Mouse (Mus musculus) CH12.LX (cell line): ENCODE results near the gene Tfg. TPM values are rescaled to one million over a fixed set of nuclear protein-coding genes. Genes with fewer than 3 reads are reported as not detected.
A peak's percentile ranks its signal among the peaks of the same experiment; 100 is the strongest.

ENCODE experiments used
- DNase-seq: peaks from one replicate; pipeline ENCODE4 v3.0.0-alpha.2; 2013; ENCODE audit errors: extremely low read depth
- H3K27ac ChIP-seq: 2 replicates; pipeline ENCODE4 v1.5.1; 2012; ENCODE audit warnings: low read depth, mild to moderate bottlenecking, control low read depth, moderate library complexity; ENCODE audit not compliant: insufficient read depth
- H3K27me3 ChIP-seq: replicated peaks from 2 replicates; pipeline ENCODE3; 2012; ENCODE audit warnings: inconsistent platforms
- H3K36me3 ChIP-seq, 2 experiments: replicated peaks in 1 of 2; 2 replicates each; pipeline versions ENCODE3 to v1.6.1; 2012; ENCODE audit warnings: inconsistent platforms in 1 of 2, low read length in 1 of 2, mild to moderate bottlenecking in 1 of 2, mixed read lengths in 1 of 2, moderate library complexity in 1 of 2; ENCODE audit not compliant: control insufficient read depth in 1 of 2, insufficient read depth in 1 of 2
- H3K4me1 ChIP-seq, 2 experiments: 2 replicates each; pipeline ENCODE4 v1.6.1; 2012; ENCODE audit warnings: inconsistent platforms in 1 of 2, moderate library complexity in 1 of 2; ENCODE audit not compliant: insufficient read depth in 2 of 2, control insufficient read depth in 1 of 2
- H3K4me2 ChIP-seq: 2 replicates; pipeline ENCODE4 v1.6.1; 2012; ENCODE audit warnings: low read depth, mild to moderate bottlenecking, control low read depth; ENCODE audit not compliant: poor library complexity, insufficient read depth, severe bottlenecking
- H3K4me3 ChIP-seq, 3 experiments: fragments of 150-350 bp in 1 of 3; sonication (generic) in 1 of 3; replicated peaks in 1 of 3; 2 replicates each; pipeline versions ENCODE3 to v1.5.1; 2011 to 2012; ENCODE audit warnings: low read depth in 2 of 3, low read length in 2 of 3, mild to moderate bottlenecking in 2 of 3, moderate library complexity in 2 of 3, control low read depth in 1 of 3, improper control_type of control experiment in 1 of 3, inconsistent platforms in 1 of 3, mixed read lengths in 1 of 3; ENCODE audit not compliant: poor library complexity in 1 of 3
- H3K79me2 ChIP-seq: replicated peaks from 2 replicates; pipeline ENCODE4 v1.6.1; 2012; ENCODE audit warnings: mild to moderate bottlenecking, moderate library complexity; ENCODE audit not compliant: control insufficient read depth, poor library complexity, insufficient read depth, severe bottlenecking; ENCODE audit errors: extremely low read depth
- H3K9ac ChIP-seq: 2 replicates; pipeline ENCODE4 v1.6.1; 2012; ENCODE audit warnings: low read depth, mild to moderate bottlenecking, control low read depth, moderate library complexity; ENCODE audit not compliant: insufficient read depth
- H3K9me3 ChIP-seq: replicated peaks from 2 replicates; pipeline ENCODE3; 2012; ENCODE audit warnings: low read length, inconsistent platforms, mixed read lengths
- BHLHE40 ChIP-seq: IDR thresholded peaks from 2 replicates; pipeline ENCODE4 v1.6.1; 2011; ENCODE audit warnings: mild to moderate bottlenecking, low read depth, low read length, improper control_type of control experiment
- CHD1 ChIP-seq: IDR thresholded peaks from 2 replicates; pipeline ENCODE4 v1.6.1; 2012; ENCODE audit warnings: low read depth, low read length, improper control_type of control experiment, inconsistent platforms
- CTCF ChIP-seq, 2 experiments: IDR thresholded peaks in 1 of 2; conservative IDR thresholded peaks in 1 of 2; 2 replicates each; pipeline ENCODE4 v1.5.1; 2011 to 2012; ENCODE audit warnings: low read depth in 2 of 2, low read length in 2 of 2, improper control_type of control experiment in 1 of 2, inconsistent platforms in 1 of 2, mild to moderate bottlenecking in 1 of 2, moderate library complexity in 1 of 2
- IRF4 ChIP-seq: IDR thresholded peaks from 2 replicates; pipeline ENCODE4 v1.6.1; 2014; ENCODE audit warnings: low read depth, mild to moderate bottlenecking, inconsistent platforms, low read length, improper control_type of control experiment
- JUN ChIP-seq: IDR thresholded peaks from 2 replicates; pipeline ENCODE4 v1.6.1; 2011; ENCODE audit warnings: low read depth, mild to moderate bottlenecking, low read length, improper control_type of control experiment, moderate library complexity; ENCODE audit not compliant: insufficient read depth
- MAFK ChIP-seq: IDR thresholded peaks from 2 replicates; pipeline ENCODE4 v1.6.1; 2011; ENCODE audit warnings: low read length, improper control_type of control experiment; ENCODE audit not compliant: insufficient replicate concordance
- MAX ChIP-seq: IDR thresholded peaks from 2 replicates; pipeline ENCODE4 v1.6.1; 2011; ENCODE audit warnings: low read length, improper control_type of control experiment
- MAZ ChIP-seq: IDR thresholded peaks from 2 replicates; pipeline ENCODE4 v1.6.1; 2012; ENCODE audit warnings: low read depth, mild to moderate bottlenecking, inconsistent platforms, low read length, improper control_type of control experiment, moderate library complexity
- PAX5 ChIP-seq: IDR thresholded peaks from 2 replicates; pipeline ENCODE4 v1.6.1; 2012; ENCODE audit warnings: low read length, inconsistent platforms, mixed read lengths
- POLR2A ChIP-seq: IDR thresholded peaks from 2 replicates; pipeline ENCODE4 v1.6.1; 2011; ENCODE audit warnings: low read depth, mild to moderate bottlenecking, improper control_type of control experiment, low read length
- SMC3 ChIP-seq: IDR thresholded peaks from 2 replicates; pipeline ENCODE4 v1.6.1; 2011; ENCODE audit warnings: low read depth, low read length, improper control_type of control experiment
- TBP ChIP-seq: conservative IDR thresholded peaks from 2 replicates; pipeline ENCODE4 v1.6.1; 2011; ENCODE audit warnings: low read depth, low read length, improper control_type of control experiment
- USF1 ChIP-seq: IDR thresholded peaks from 2 replicates; pipeline ENCODE4 v1.6.1; 2014; ENCODE audit warnings: low read depth, mild to moderate bottlenecking, inconsistent platforms, low read length, improper control_type of control experiment
- ZKSCAN1 ChIP-seq: IDR thresholded peaks from 2 replicates; pipeline ENCODE4 v1.6.1; 2012; ENCODE audit warnings: low read depth, inconsistent platforms, low read length, improper control_type of control experiment, borderline replicate concordance
- ZNF384 ChIP-seq: IDR thresholded peaks from 2 replicates; pipeline ENCODE4 v1.6.1; 2012; ENCODE audit warnings: low read depth, low read length, improper control_type of control experiment, inconsistent platforms
- dilution Hi-C: fragments of 300-500 bp; cut with MboI; formaldehyde crosslinking; loops from 2 replicates; pipeline ENCODE4 v1.14.3; 2020; ENCODE audit warnings: low sequenced_read_pairs; ENCODE audit not compliant: extremely low pct_unique_long_range_greater_than_20kb, extremely low pct_ligation_motif_present
- in situ Hi-C: fragments of 300-500 bp; cut with MboI; formaldehyde crosslinking; loops from 3 replicates; pipeline ENCODE4 v1.14.3; 2019; ENCODE audit warnings: low sequenced_read_pairs, low pct_ligation_motif_present, low pct_unique_long_range_greater_than_20kb, mixed read lengths
- polyA plus RNA-seq: library from polyadenylated mRNA; unstranded; fragments of >175 nt; gene quantifications from 2 replicates; pipeline ENCODE4 v1.2.1, GENCODE M21; 2012; ENCODE audit warnings: low read depth; ENCODE audit not compliant: insufficient read length
- total RNA-seq, 2 experiments: library from RNA; depleted of rRNA; stranded (reverse); fragments of 300-350 nt in 1 of 2; fragments of >200 nt in 1 of 2; gene quantifications; 2 replicates each; pipeline ENCODE4 v1.2.3; 2012 to 2014

Gene Tfg
- total and polyA plus RNA-seq, 3 experiments: 54.2 to 132 (median 103) TPM

DNA sequence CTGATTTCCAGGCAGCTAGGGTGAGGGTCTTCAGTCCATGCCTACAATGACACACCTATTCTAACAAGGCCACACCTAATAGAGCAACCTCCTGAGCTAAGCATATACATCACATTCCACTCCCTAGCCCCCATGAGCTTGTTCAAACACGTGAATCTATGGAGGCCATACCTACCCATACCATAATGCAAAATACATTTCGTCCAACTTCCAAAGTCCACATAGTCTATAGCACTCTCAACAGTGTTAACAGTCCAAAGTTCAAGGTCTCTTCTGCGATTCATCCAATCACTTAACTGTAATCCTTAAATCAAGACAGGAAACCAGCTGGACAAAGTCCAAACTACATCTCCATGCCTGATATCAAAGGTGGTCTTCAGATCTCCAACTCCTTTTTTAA lies 7.2 kb downstream of the Tfg start:
- H3K9ac ChIP-seq: no peak overlapping the region
- no peak for DNase-seq
- no peaks in the 10 kb centered on the region for H3K9me3 ChIP-seq
- no peak overlapping the region for H3K4me2 ChIP-seq
- no peak overlapping the region for H3K4me3 ChIP-seq
- peaks cover 41 to 72% of the 10 kb centered on the region in 2 experiments for H3K36me3 ChIP-seq
- dilution Hi-C loops (no loop called here), in situ Hi-C loops (loop anchor here (25.0 kb wide), 1 partner anchor 773 kb away; the partner anchor contains the start of gene Cep97)
- TF ChIP-seq TBP: no peak
- TF ChIP-seq BHLHE40: no peak
- no peak for TF ChIP-seq POLR2A
- TF ChIP-seq MAZ: no peak
- TF ChIP-seq JUN: no peak
- no peak for TF ChIP-seq MAX
- TF ChIP-seq MAFK: no peak
- no peak for TF ChIP-seq ZKSCAN1
- TF ChIP-seq CTCF (conservative IDR thresholded peaks at IDR 0.05 in 1 of 2, IDR thresholded peaks at IDR 0.05 in 1 of 2; ENCODE audit: low read depth in 2 of 2, low read length in 2 of 2): no peak
- TF ChIP-seq USF1: no peak
- TF ChIP-seq PAX5: no peak
- no peak for TF ChIP-seq ZNF384
- H3K27me3 ChIP-seq: no peaks in the 10 kb centered on the region
- H3K4me1 ChIP-seq: peaks cover 0 to 22% of the 10 kb centered on the region in 2 experiments; a peak in 3 of 4 replicates
- H3K79me2 ChIP-seq: peaks cover 24% of the 10 kb centered on the region
- no peak overlapping the region for H3K27ac ChIP-seq

GRCm38 (mm10) chr16:56705731-56706130 lies 11.5 kb downstream of the Tfg start:
- peaks cover 3% of the 10 kb centered on the region for H3K79me2 ChIP-seq
- H3K4me1 ChIP-seq: peaks cover 0 to 10% of the 10 kb centered on the region in 2 experiments; a peak in 2 of 4 replicates
- H3K36me3 ChIP-seq: peaks cover 48 to 79% of the 10 kb centered on the region in 2 experiments
- H3K27ac ChIP-seq: no peak overlapping the region
- H3K9ac ChIP-seq: no peak overlapping the region
- no peak overlapping the region for H3K4me2 ChIP-seq
- H3K27me3 ChIP-seq: no peaks in the 10 kb centered on the region
- no peak overlapping the region for H3K4me3 ChIP-seq
- H3K9me3 ChIP-seq: no peaks in the 10 kb centered on the region
- TF ChIP-seq IRF4: no peak
- TF ChIP-seq CHD1: no peak
- peak in 1 of 2 experiments; percentile 50; a peak in 2 of 4 replicates for TF ChIP-seq CTCF (conservative IDR thresholded peaks at IDR 0.05 in 1 of 2, IDR thresholded peaks at IDR 0.05 in 1 of 2; ENCODE audit: low read depth in 2 of 2, low read length in 2 of 2)
- no peak for TF ChIP-seq MAFK
- TF ChIP-seq SMC3: peak; percentile 45
- TF ChIP-seq, all 38 proteins: peak for 2
- in situ Hi-C loops: loop anchor here (25.0 kb wide), 1 partner anchor 768 kb away; the partner anchor contains the start of gene Cep97
- dilution Hi-C loops: no loop called here
- peak; percentile 33 for DNase-seq
